Mouse (Mus musculus) hematopoietic stem cell, adult 5-6 weeks (primary cell): Measurements from ENCODE around the gene Jdp2. TPM values are rescaled to one million over a fixed set of nuclear protein-coding genes. Genes with fewer than 3 reads are reported as not detected.

Experiments
- total RNA-seq: library from RNA; stranded (forward); fragments of 172-1452, 232-1000 nt; gene quantifications from 2 replicates; pipeline ENCODE4 v1.2.3, GENCODE M21; 2017

Gene Jdp2
- total RNA-seq, 1 experiment from 2014 or later: 36.9 TPM

Other genes with a start within 250 kb of the Jdp2 start
- gene Tmed10, start 224.2 kb upstream of the Jdp2 start, total RNA-seq: 90.3 and 111 TPM in 2 replicates
- 1,145 and 1,310 TPM in 2 replicates for gene Fos, start 125.1 kb upstream of the Jdp2 start, total RNA-seq
- gene Batf, start 87.6 kb downstream of the Jdp2 start, total RNA-seq: 45.5 and 46.4 TPM in 2 replicates
- 0.45 TPM in 1 of 2 replicates, not detected in the other for gene Flvcr2, start 147.5 kb downstream of the Jdp2 start, total RNA-seq
- 82.9 and 96.3 TPM in 2 replicates for gene Erg28, start 225.5 kb downstream of the Jdp2 start, total RNA-seq
- 21.7 and 26.3 TPM in 2 replicates for gene Ttll5, start 225.6 kb downstream of the Jdp2 start, total RNA-seq